Mouse (Mus musculus): ENCODE measurements around the gene Abhd13. TPM values are rescaled to one million over a fixed set of nuclear protein-coding genes. Genes with fewer than 3 reads are reported as not detected.

The Abhd13 gene
- polyA plus RNA-seq, 1 experiment from 2014 or later = 13.3 TPM

GRCm38 (mm10) chr8:9977016-9977415 is 491 bp upstream of the Abhd13 start:
- Histone ChIP-seq H3K27me3 (no peaks in the 10 kb centered on the region), H3K4me2 (peak overlapping the region; percentile 86), H3K9ac (peak overlapping the region; percentile 93), H3K4me1 (replicated peaks) (peaks cover 48% of the 10 kb centered on the region), H3K4me3 (peak overlapping the region; percentile 94), H3K36me3 (peaks cover 16% of the 10 kb centered on the region), H3K9me3 (no peaks in the 10 kb centered on the region), H3K27ac (replicated peaks) (peak overlapping the region; percentile 90; the same call in 1 of the 2 replicates)
- 33% methylated on average over 15 of the region's 15 CpGs for WGBS
- peak; percentile 20 for ATAC-seq (ENCODE audit: low read depth)

- 66% methylated on average over 18 of the region's 18 CpGs for WGBS
- Histone ChIP-seq H3K27ac (replicated peaks) (no peak overlapping the region), H3K9ac (peak overlapping the region; percentile 93), H3K27me3 (no peaks in the 10 kb centered on the region), H3K4me2 (peak overlapping the region; percentile 86), H3K4me1 (replicated peaks) (peaks cover 48% of the 10 kb centered on the region), H3K4me3 (peak overlapping the region; percentile 94), H3K36me3 (no peaks in the 10 kb centered on the region; the same call in 1 of the 2 replicates), H3K9me3 (no peaks in the 10 kb centered on the region)
- ATAC-seq (ENCODE audit: low read depth) = no peak
Observed at GRCm38 (mm10) chr8:9978475-9979230, 1.1 kb downstream of the Abhd13 start.

DNA sequence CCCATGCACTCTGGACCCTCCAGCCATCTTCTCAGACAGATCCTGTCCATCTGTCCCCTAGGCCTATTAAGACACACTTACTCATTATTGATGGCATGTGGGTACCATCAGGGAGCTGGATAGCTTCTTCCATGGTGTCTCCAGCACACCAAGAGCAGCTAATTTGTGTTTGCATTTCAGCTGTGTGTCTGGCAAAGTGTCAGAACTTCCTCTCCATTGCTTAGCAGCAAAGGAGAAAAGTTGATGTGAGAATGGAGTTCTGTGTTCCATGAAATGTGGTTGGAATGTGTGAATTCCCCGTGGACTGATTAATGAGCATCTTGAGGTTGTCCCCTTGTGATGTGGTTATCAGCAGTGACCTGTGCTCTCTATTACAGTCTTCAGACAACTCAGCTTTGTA is 2.2 kb downstream of the Abhd13 start:
- H3K4me1 ChIP-seq (replicated peaks) = peaks cover 45% of the 10 kb centered on the region
- H3K27me3 ChIP-seq = no peaks in the 10 kb centered on the region
- no peak for ATAC-seq (ENCODE audit: low read depth)
- H3K4me2 ChIP-seq = no peak overlapping the region
- no peaks in the 10 kb centered on the region for H3K9me3 ChIP-seq
- WGBS = 77% methylated on average over 1 of the region's 1 CpGs
- H3K9ac ChIP-seq = no peak overlapping the region
- no peak overlapping the region for H3K27ac ChIP-seq (replicated peaks)
- no peak overlapping the region for H3K4me3 ChIP-seq
- H3K36me3 ChIP-seq = no peaks in the 10 kb centered on the region; the same call in 1 of the 2 replicates

- Histone ChIP-seq H3K36me3 (no peaks in the 10 kb centered on the region; the same call in 1 of the 2 replicates), H3K9ac (no peak overlapping the region), H3K27ac (replicated peaks) (no peak overlapping the region), H3K4me1 (replicated peaks) (peaks cover 41% of the 10 kb centered on the region), H3K9me3 (no peaks in the 10 kb centered on the region), H3K27me3 (no peaks in the 10 kb centered on the region), H3K4me2 (no peak overlapping the region), H3K4me3 (no peak overlapping the region)
- no peak for ATAC-seq (ENCODE audit: low read depth)
Observed at GRCm38 (mm10) chr8:9980188-9980587, 2.7 kb downstream of the Abhd13 start.

DNA sequence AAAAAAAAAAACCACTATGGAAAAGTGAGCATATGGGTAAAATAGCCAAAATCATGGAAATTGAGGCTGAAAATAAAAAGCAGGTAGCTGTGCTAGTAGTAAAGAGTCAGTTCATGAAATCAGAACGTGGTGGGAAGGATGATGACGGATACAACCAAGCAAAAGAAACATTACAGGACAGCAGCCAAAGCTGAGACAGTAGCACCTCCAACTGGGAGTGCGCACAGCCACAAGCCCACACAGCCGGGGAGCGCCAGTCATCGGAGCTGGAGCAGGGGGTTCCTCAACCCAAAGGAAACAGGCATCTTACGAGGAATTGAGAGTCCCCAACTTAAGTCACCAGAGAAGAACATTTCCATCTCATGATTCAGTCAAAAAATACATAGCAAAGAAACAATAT is 26.6 kb downstream of the Abhd13 start:
- Histone ChIP-seq H3K9ac (no peak overlapping the region), H3K9me3 (no peaks in the 10 kb centered on the region), H3K4me3 (no peak overlapping the region), H3K27ac (replicated peaks) (no peak overlapping the region), H3K27me3 (no peaks in the 10 kb centered on the region), H3K36me3 (no peaks in the 10 kb centered on the region), H3K4me2 (no peak overlapping the region), H3K4me1 (replicated peaks) (peaks cover 14% of the 10 kb centered on the region)
- no peak for ATAC-seq (ENCODE audit: low read depth)
- WGBS = 82% methylated on average over 7 of the region's 7 CpGs

DNA sequence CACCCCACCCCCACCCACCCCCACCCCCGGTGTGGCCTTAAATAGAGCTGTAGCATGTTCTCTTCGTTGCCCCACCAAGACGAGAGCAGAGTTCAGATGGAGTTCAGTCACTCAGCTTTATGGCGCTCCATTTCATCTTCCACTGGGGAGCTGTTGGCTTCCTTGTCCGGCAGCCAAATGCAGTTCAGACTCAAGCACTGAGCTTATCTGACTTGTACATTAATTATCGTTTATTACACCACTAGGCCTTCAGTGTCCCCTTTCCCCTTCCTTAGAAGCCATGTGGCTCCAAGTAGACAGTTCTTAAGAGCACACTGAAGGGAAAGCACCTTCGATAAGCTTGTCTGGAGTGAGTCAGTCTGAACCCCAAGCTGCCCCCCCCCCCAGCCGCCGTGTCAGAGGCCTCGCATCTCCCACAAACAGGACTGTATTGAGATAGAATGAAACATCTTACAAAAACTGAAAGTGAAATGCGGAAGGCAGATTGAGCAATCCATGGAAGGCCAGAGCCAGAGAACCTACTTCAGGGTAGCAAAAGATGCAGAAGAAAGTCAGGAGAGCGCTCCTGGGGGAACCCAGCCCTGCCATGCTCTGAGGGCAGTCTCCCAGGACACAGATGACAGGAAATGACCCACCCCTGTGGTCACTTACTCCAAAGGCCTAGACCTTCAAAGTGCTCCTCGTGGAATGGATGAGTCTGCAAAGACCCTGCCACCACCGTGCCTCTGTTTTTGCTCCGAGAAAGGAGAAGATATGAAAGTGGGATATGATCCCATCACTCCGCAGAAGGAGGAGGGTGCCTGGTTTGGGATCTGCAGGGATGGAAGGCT is 28.9 kb downstream of the Abhd13 start, which contains the start of gene Tnfsf13b:
Tnfsf13b (plus strand) TSS at position 312 of the 830 bp plus-strand sequence.
- no peaks in the 10 kb centered on the region for H3K27me3 ChIP-seq
- peak within 1 kb of the TSS; percentile 42 for H3K4me3 ChIP-seq
- no peaks in the 10 kb centered on the region for H3K36me3 ChIP-seq
- peak within 1 kb of the TSS; percentile 68 for H3K4me2 ChIP-seq
- H3K9me3 ChIP-seq = no peaks in the 10 kb centered on the region
- peak within 1 kb of the TSS; percentile 30 for H3K27ac ChIP-seq (replicated peaks)
- 61% methylated on average over 16 of the region's 16 CpGs for WGBS
- H3K9ac ChIP-seq = peak within 1 kb of the TSS; percentile 59
- H3K4me1 ChIP-seq (replicated peaks) = peaks cover 14% of the 10 kb centered on the region
- ATAC-seq (ENCODE audit: low read depth) = peak; percentile 65

DNA sequence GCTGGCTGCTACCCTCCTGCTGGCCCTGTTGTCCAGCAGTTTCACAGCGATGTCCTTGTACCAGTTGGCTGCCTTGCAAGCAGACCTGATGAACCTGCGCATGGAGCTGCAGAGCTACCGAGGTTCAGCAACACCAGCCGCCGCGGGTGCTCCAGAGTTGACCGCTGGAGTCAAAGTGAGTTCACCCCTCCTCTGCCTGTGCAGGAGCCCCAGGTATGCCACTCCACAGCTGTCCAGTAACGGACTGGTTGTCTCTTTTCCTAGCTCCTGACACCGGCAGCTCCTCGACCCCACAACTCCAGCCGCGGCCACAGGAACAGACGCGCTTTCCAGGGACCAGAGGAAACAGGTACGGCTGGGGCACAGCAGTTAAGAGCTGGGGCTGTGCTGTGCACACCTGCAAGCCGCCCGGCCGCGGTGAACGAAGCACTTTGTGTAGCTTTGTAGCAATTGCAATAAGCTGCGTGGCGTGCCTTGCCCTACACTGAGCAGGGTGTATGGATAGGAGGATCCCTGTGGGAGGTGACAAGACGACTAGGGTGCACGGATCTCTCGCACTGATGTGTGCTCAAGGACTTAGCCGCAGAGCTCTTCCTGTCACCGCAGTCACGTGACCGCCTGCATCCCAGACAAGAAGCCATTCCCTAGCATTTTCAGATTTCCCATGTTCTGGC is 29.6 kb downstream of the Abhd13 start:
- Histone ChIP-seq H3K9me3 (no peaks in the 10 kb centered on the region), H3K4me2 (peak overlapping the region; percentile 68), H3K4me1 (replicated peaks) (peaks cover 14% of the 10 kb centered on the region), H3K27ac (replicated peaks) (peak overlapping the region; percentile 30; the same call in 1 of the 2 replicates), H3K4me3 (peak overlapping the region; percentile 42), H3K9ac (peak overlapping the region; percentile 59), H3K27me3 (no peaks in the 10 kb centered on the region), H3K36me3 (no peaks in the 10 kb centered on the region)
- ATAC-seq (ENCODE audit: low read depth) = peak; percentile 58
- WGBS = 5% methylated on average over 29 of the region's 29 CpGs

- Histone ChIP-seq H3K36me3 (no peaks in the 10 kb centered on the region), H3K27ac (replicated peaks) (no peak overlapping the region), H3K9me3 (no peaks in the 10 kb centered on the region), H3K4me3 (peak overlapping the region; percentile 42), H3K9ac (peak overlapping the region; percentile 59), H3K4me2 (peak overlapping the region; percentile 68), H3K4me1 (replicated peaks) (peaks cover 14% of the 10 kb centered on the region), H3K27me3 (no peaks in the 10 kb centered on the region)
- WGBS = 42% methylated on average over 6 of the region's 6 CpGs
- no peak for ATAC-seq (ENCODE audit: low read depth)
Observed at GRCm38 (mm10) chr8:10007660-10008028, 30.1 kb downstream of the Abhd13 start.

DNA sequence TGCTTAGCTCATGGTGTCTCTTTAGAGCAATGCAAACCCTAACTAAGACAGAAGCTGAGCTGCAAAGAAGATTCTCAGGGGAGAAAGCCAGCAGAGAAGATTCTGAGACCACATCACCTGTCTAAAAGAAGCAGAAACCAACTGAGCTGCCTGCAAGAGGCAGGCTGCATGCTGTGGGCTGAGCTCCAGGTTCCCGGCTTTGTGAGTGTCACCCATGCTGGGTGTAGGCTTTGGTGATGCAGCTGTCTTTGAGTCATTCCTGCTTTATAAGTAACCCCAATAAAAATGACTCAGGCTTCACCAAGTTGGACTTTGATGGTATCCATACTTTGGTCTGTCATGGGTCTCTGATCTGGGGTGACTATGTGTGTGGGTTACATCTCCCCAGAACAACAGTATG is 38.7 kb downstream of the Abhd13 start:
- Histone ChIP-seq H3K4me1 (replicated peaks) (0 out of 2 replicates have a peak, but pooled peaks cover 5% of the 10 kb centered on the region), H3K27me3 (peaks cover 3% of the 10 kb centered on the region; the same call in 1 of the 2 replicates), H3K4me3 (no peak overlapping the region), H3K27ac (replicated peaks) (no peak overlapping the region), H3K9ac (no peak overlapping the region), H3K4me2 (no peak overlapping the region), H3K36me3 (no peaks in the 10 kb centered on the region), H3K9me3 (no peaks in the 10 kb centered on the region)
- WGBS = 88% methylated on average over 1 of the region's 1 CpGs
- ATAC-seq (ENCODE audit: low read depth) = no peak

DNA sequence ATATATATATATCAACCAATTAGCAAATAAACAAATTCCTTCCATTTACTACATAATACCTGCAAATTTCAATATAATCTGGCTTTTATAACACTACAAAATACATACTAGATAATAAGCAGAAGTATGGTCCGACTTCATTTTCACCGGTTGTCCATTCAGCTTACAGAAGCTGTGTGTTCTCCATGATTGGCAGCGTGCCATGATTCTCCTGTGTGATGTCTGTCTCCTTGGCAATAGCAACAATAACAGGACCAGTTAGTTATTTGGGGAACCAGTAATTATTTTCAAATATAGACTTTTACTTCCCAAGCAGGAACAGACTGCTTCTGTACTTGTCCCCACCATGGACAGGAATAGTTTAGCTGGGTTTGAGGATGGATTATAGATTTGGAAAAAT is 39.7 kb downstream of the Abhd13 start:
- Histone ChIP-seq H3K9me3 (no peaks in the 10 kb centered on the region), H3K27ac (replicated peaks) (no peak overlapping the region), H3K27me3 (peaks cover 3% of the 10 kb centered on the region; the same call in 1 of the 2 replicates), H3K4me1 (replicated peaks) (0 out of 2 replicates have a peak, but pooled peaks cover 5% of the 10 kb centered on the region), H3K36me3 (no peaks in the 10 kb centered on the region), H3K9ac (no peak overlapping the region), H3K4me2 (no peak overlapping the region), H3K4me3 (no peak overlapping the region)
- no peak for ATAC-seq (ENCODE audit: low read depth)
- 71% methylated on average over 3 of the region's 3 CpGs for WGBS

GRCm38 (mm10) chr8:10030320-10031060 is 53.0 kb downstream of the Abhd13 start:
- WGBS = 74% methylated on average over 8 of the region's 8 CpGs
- H3K4me3 ChIP-seq = no peak overlapping the region
- no peak overlapping the region for H3K27ac ChIP-seq (replicated peaks)
- H3K36me3 ChIP-seq = no peaks in the 10 kb centered on the region
- H3K9ac ChIP-seq = no peak overlapping the region
- H3K27me3 ChIP-seq = no peaks in the 10 kb centered on the region
- H3K4me2 ChIP-seq = no peak overlapping the region
- H3K9me3 ChIP-seq = no peaks in the 10 kb centered on the region
- H3K4me1 ChIP-seq (replicated peaks) = no peaks in the 10 kb centered on the region
- peak; percentile 43; the same call in 1 of the 2 replicates for ATAC-seq (ENCODE audit: low read depth)
